Mouse (Mus musculus) layer of hippocampus, postnatal 10 days (tissue): ENCODE results near the gene Tnp2. TPM values are rescaled to one million over a fixed set of nuclear protein-coding genes. Genes with fewer than 3 reads are reported as not detected.
A peak's percentile ranks its signal among the peaks of the same experiment; 100 is the strongest.
"Not testable (repeated sequence)": the region's sequence is repeated elsewhere in the genome, so short reads cannot be mapped to it uniquely, and the experiment has no call there.

Experiments used
- DNase-seq, 2 experiments: peaks; one replicate each; pipeline ENCODE4 v3.0.0; 2021; ENCODE audit warnings: low spot score in 2 of 2
- long read RNA-seq: library from polyadenylated mRNA; stranded (forward); transcript quantifications from one replicate; pipeline ENCODE4 v2.0.0, GENCODE M21; 2023
- total RNA-seq, 2 experiments: library from RNA; stranded (reverse); gene quantifications; 2 replicates each; pipeline ENCODE4 v1.2.3; 2021

Tnp2 gene
- total RNA-seq, result not detected
- long read RNA-seq, result 0 reads

GRCm38 (mm10) chr16:10788271-10788670 is at the start of gene Tnp2:
TSS of gene Tnp2 (minus strand) at chr16:10788660.
- no peak for DNase-seq

- DNase-seq, result no peak
These were observed 49.4 kb upstream of the Tnp2 start for GRCm38 (mm10) chr16:10837903-10838302.

DNA sequence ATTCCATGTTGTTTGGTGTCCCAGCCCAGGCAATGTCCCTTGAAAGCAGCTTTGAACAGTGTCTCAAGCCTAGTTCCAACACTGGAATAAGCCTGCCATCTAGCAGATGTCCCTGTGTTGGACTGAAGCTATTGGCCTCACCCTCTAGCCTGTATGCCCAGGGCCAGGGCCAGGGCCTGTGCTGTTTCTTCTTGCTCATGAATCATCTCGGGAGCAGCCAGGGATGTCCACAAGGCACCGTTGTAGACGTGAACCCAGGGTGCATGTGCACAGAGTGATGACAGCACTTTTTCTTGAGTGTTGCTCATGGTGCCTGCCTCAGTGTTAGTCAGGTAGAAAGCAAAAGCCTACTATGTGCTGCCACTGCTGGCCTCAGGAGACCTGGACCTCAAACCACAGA is 48.8 kb upstream of the Tnp2 start:
- DNase-seq, result no peak

DNA sequence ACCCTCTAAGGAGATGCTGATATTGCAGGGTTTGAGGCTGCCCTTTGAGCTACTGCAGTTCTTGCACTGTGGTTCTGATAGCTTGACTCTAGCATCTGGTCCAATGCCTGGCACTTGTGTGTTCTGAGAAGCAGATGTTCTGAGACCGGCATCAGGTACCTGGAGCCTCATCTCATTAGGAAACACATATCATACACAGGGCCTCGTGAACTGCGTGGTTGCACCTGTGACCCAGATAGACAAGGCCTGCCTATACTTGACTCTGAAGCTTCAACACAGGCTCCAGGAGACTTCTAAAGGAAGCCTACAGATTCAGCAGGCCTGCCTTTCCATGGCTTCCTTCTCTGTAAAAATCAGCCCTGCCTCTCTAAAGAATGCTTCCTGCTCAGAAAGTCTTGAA is 47.9 kb upstream of the Tnp2 start:
- DNase-seq, result no peak

DNA sequence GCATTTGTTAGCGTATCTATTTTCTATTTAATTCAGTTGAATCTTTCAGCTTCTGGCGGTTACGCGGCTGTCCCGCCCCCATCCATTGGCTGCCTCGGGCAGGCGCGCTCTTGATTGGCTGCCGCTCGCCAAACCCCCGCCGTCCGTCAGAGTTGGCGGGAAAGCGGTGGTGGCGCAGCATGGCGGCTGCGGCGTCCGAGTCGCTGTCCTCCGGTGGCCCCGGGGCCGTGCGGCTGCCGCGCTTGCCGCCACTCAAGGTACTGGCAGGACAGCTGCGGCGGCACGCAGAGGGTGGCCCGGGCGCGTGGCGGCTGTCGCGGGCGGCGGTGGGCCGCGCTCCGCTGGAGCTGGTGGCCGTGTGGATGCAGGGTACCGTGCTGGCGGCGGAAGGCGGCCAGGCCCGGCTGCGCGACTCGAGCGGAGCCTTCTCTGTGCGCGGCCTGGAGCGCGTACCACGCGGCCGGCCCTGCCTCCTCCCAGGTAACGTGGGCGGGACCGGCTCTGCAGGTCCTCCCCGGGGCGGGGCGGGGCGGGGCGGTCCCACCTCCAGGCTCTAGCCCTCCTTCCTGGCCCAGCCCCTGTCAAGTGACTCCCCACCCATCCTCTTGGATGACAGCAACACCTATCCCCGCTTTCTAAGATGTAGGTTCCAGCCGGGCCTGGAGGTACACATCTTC is 46.6 kb upstream of the Tnp2 start, which contains the start of gene Rmi2:
TSS of gene Rmi2 (plus strand) at position 149 of the 677 bp plus-strand sequence.
- peak; percentile 74 to 86 for DNase-seq

- no peak for DNase-seq
These were observed 46.1 kb upstream of the Tnp2 start for GRCm38 (mm10) chr16:10834542-10834910.

DNA sequence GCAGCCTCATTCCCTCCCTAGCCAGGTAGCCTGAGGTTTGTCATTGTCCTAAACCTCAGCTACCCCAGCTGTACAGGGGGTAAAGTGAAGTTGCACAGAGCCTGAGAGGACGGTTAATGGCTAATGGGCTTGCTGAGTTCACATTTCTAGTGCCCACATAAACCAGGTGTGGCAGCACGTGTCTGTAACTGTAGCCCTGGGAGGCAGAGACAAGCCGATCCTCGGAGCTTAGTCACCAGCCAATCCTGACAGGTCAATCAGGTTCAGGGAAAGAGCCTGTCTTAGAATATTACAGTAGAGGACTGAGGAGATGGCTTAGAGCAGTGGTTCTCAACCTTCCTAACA is 40.0 kb upstream of the Tnp2 start:
- DNase-seq, result no peak

- DNase-seq, result no peak
These were observed 39.5 kb upstream of the Tnp2 start for GRCm38 (mm10) chr16:10827766-10828460.

- DNase-seq, result no peak
These were observed 38.8 kb upstream of the Tnp2 start for GRCm38 (mm10) chr16:10827269-10827668.

- DNase-seq, result no peak
These were observed 37.4 kb upstream of the Tnp2 start for GRCm38 (mm10) chr16:10825840-10826239.

- DNase-seq, result no peak
These were observed 36.1 kb upstream of the Tnp2 start for GRCm38 (mm10) chr16:10824536-10824935.

- DNase-seq, result no peak
These were observed 32.9 kb upstream of the Tnp2 start for GRCm38 (mm10) chr16:10821387-10821786.

- DNase-seq, result no peak
These were observed 31.5 kb upstream of the Tnp2 start for GRCm38 (mm10) chr16:10819966-10820365.

GRCm38 (mm10) chr16:10818579-10819135 is 30.2 kb upstream of the Tnp2 start:
- no peak for DNase-seq

DNA sequence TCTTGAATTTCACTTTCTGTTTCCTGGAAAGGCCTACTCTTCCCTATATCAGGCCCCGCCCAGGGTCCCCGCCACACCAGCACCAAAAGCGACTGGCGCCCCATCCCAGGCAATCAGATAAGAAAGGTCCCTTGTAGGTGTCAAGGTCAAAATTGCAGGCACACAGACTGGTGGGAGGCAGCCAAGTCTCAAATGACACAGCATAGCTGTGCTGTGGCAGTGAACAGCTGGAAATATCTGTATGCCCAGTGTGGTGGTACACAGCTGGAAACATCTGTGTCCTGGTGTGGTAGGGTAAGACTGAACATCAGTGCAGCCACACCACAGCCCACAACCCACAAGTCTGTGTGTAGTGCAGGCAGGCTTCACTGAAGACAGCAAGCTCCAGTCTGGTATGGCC is 26.4 kb upstream of the Tnp2 start:
- no peak for DNase-seq

DNA sequence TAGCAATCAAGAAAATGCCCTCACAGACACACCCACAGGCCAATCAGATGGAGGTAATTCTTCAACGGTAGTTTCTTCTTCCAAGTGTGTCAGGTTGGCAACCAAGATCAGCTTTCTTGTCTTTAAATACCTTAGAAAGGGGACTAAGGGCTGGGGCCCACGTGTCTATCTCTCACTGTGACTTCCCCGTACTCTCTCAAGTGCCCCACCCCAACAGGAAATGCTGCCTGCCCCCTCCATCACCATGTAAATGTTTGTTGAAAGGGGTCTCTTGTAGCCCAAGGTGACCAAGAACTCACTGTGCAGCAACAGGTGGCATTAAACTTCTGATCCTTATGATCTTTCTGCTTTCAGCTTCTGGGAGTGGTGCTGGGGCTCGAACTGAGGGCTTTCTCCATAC is 25.3 kb upstream of the Tnp2 start:
- DNase-seq, result no peak

- no peak for DNase-seq
These were observed 24.5 kb upstream of the Tnp2 start, which contains the start of gene Gm11172 for GRCm38 (mm10) chr16:10812865-10813371. TSS of gene Gm11172 (plus strand) at chr16:10812915.

DNA sequence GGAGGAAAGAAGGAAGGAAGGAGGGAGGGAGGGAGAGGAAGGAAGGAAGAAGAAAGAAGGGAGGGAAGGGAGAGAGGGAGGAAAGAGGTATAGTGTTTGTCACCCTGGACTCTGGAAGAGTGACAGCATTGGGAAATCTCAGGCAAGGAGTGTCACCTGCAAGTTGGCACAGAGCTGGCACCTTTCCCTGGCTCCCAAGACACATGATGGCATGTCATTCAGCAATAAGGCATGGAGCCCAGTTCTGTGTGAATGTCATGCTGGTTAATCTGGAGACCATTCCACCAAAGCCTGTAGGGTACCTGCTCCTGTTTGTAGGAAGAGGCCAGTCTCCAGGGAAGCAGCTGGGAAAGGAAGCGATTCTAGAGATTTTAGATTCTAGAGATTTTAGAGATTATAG is 21.9 kb upstream of the Tnp2 start:
- DNase-seq, result no peak

DNA sequence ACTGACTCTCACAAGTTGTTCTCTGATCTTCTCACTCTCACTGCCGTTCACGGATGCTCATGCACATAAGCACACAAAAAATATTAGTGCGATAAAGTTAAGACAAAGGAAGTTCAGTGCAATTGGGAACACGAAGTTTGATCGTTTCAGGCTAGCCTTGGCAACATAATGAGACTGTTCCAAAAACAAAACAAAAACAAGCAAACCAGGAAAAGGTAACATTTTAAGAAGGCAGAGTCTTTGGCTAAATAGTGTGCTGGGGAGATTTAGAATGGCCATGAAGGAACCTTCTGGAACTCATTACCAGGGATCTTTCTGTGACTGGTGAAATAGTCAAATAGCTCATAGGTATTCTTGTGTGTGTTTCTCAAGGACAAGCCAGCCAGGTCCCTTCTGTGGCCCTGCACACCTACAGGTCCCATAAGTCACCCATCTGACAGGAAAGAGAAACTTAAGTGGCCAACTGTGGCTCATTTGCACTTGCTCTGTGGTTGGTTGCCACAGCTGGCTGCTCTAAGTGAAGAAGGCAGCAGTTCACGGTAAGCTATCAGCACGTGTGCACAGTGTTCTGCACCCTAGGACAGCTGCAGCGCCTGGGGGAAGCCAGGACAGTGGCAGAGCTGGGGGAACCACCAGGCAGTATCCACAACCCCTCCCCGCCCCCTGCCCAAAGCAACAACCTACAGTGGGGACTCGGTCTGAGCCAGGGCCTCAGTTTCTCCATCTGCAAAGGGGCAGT is 17.5 kb upstream of the Tnp2 start, which contains the start of gene Prm1:
TSS of gene Prm1 (minus strand) at position 51 of the 739 bp plus-strand sequence.
- no peak for DNase-seq

GRCm38 (mm10) chr16:10802420-10802819 is 14.0 kb upstream of the Tnp2 start:
- DNase-seq, result not testable (repeated sequence)

DNA sequence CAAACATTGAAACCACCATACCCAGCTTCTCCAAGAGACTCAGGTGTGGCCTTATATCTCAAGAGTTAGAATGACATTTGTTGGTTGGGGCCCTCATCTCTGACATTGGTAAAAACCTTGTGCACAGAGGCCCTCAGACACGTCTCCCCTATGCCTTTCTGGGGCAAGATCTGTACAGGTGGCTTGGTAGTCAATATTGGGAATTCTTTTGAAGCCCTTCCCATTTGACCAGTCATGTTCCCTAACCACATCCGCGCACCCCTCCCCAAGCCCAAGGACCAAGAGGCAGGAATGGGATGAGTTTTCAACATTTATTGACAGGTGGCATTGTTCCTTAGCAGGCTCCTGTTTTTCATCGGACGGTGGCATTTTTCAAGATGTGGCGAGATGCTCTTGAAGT is 7.6 kb upstream of the Tnp2 start, which contains the start of gene Prm2:
TSS of gene Prm2 (minus strand) at position 101 of the 400 bp plus-strand sequence.
- no peak for DNase-seq
